Mouse (Mus musculus): ENCODE data around the gene Sprr2j-ps. TPM values are rescaled to one million over a fixed set of nuclear protein-coding genes. Genes with fewer than 3 reads are reported as not detected.

Gene Sprr2j-ps
- not detected for total RNA-seq (2023)

DNA sequence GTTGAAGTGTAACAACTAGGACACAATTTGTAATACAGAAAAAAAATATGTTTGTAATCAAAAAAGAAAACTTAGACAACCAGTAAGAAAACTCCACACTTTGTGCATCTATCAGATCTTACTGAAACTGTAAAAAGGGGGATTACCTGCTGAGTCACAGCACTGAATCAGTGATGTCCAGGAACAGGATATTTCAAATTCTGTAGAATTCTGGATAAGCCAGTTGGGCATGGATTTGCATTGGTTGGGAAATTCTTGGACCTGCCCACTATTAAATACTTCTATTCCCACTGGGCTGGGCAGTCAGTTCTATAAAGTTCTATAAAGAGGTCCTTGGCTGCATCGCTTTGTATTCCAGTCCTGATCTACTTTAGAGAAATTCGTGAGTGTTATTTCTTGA is at the start of gene Sprr2j-ps:
Gene Sprr2j-ps (plus strand): TSS at position 301 of the 400 bp plus-strand sequence.

DNA sequence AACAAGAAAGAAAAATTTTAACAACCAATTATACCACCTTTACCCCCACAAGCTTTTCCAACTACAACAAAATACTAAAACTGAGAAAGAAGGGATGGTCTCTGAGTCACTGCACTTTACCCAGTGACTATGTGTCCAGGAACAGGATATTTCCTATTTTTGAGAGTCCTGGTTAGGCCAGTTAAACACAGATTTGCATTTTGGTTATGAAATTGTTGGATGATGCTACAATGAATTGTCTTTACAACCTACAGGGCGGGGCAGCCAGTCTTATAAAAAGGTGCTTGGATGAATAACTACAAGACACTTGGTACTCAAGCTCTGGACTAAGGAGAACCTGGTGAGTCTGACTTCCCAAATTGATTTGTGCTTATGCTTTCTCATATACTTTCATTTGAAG is 32.5 kb upstream of the Sprr2j-ps start, which contains the start of gene Sprr2h:
Gene Sprr2h (plus strand): TSS at position 301 of the 400 bp plus-strand sequence.

DNA sequence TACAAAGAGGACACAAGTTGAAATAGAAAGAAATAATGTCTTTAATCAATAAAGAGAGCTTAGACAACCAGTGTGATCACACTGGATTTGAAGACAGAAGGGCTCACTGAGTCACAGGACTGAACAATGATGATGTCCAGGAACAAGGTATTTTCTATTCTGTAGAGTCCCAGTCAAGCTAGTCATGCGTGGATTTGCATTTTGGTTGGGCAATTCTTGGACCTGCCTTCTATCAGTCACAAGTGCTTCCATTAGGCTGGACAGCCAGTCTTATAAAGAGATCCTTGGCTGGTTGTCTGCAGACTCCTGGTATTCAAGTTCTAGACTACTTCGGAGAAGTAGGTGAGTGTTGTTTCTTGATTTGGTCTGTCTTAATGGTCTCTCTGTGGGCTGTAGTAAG is 10.2 kb upstream of the Sprr2j-ps start, which contains the start of gene Sprr2i:
Gene Sprr2i (plus strand): TSS at position 301 of the 400 bp plus-strand sequence.

DNA sequence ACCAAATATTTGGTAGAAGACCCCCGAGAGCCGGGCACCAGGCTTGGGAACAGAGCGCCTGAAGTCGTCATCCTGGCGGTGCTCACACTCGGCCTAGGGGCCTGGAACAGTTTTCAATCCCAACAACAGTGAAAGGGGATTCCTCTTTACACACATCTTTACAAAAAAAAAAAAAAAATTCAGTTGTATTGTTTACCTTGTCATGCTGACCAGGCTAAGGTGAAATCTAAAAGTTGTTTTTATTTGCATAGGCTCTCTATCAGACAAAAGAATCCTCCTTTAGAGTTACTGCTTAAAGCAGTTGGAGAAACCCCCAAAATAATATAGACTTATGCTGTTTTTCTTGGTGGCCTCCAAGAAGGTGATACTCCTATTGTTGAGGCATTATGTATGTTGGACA is 11.4 kb downstream of the Sprr2j-ps start, which contains the start of gene Gm9774:
Gene Gm9774 (minus strand): TSS at position 101 of the 400 bp plus-strand sequence.

DNA sequence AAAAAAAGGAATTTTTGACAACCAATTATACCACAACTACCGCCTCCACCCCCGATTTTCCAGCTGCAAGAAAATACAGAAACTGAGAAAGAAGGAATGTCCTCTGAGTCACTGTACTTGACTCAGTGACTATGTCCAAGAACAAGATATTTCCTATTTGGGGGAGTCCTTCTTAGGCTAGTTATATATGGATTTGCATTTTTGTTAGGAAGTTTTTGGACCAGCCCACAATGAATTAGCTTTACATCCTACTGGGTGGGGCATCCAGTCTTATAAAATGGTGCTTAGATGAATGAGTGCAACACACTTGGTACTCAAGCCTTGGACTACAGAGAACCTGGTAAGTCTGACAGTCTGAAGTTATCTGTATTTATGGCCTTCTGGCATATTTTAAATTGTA is 14.4 kb downstream of the Sprr2j-ps start, which contains the start of gene Sprr2k:
Gene Sprr2k (plus strand): TSS at position 301 of the 400 bp plus-strand sequence.

DNA sequence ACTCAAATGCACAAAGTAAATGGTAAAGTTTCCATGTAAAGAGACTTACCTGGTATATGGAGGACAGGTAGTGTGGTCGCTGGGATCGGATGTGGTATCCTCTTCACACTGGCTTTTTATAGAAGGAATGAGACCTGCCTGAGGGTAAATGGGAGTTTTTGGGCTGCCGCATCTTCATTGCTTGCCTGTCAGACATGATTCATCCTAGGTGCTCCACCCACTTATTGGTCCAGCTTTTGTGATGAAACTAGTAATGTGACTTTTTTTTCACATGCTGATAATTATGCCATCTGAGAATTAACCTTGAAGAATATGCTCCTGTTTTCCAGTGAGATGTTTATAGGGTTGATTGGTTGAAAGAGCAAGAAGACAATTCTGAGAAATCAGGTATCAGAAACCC is 20.8 kb downstream of the Sprr2j-ps start, which contains the start of gene Sprr1b:
Gene Sprr1b (minus strand): TSS at position 101 of the 400 bp plus-strand sequence.

DNA sequence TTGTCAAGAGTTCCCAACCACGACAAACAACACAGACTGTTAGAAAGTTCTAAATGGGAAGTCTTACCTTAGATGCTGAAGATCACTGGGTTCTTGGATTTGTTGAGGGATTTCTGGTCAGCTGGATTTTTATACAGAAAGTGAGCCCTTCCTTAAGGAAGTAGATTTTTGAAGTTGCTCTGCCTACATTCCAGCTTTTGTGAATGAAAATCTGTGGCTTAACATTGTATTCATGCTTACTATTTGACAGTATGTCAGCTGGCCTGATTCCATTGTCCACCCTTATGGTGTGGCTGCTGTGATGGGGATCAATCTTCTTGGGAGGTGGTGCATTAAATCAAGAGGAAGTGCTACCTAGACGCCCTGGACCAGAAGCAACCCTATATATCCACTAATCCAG is 40.7 kb downstream of the Sprr2j-ps start, which contains the start of gene Sprr3:
Gene Sprr3 (minus strand): TSS at position 101 of the 400 bp plus-strand sequence.

Other genes starting within 250 kb of the Sprr2j-ps start
- gene Sprr2a1, start 202.3 kb upstream of the Sprr2j-ps start, total RNA-seq (2023) = not detected
- gene Sprr2a2, start 202.2 kb upstream of the Sprr2j-ps start, total RNA-seq (2023) = not detected
- gene Sprr2a3, start 132.7 kb upstream of the Sprr2j-ps start, total RNA-seq (2023) = not detected
- not detected for gene Sprr2b, start 101.5 kb upstream of the Sprr2j-ps start, total RNA-seq (2023)
- not detected for gene Sprr2d, start 78.9 kb upstream of the Sprr2j-ps start, total RNA-seq (2023)
- gene Sprr2e, start 65.9 kb upstream of the Sprr2j-ps start, total RNA-seq (2023) = not detected
- gene Sprr2f, start 52.9 kb upstream of the Sprr2j-ps start, total RNA-seq (2023) = not detected
- gene Sprr2h, start 32.4 kb upstream of the Sprr2j-ps start, total RNA-seq (2023) = not detected
- not detected for gene Sprr2i, start 10.1 kb upstream of the Sprr2j-ps start, total RNA-seq (2023)
- gene Gm9774, start 11.3 kb downstream of the Sprr2j-ps start, total RNA-seq (2023) = 1 to 10 TPM in 1 of 2 experiments, under 1 TPM in 1; 0.86 to 2.0 TPM
- not detected for gene Sprr2k, start 14.5 kb downstream of the Sprr2j-ps start, total RNA-seq (2023)
- not detected for gene Sprr1b, start 20.7 kb downstream of the Sprr2j-ps start, total RNA-seq (2023)
- not detected for gene Sprr3, start 40.6 kb downstream of the Sprr2j-ps start, total RNA-seq (2023)
- gene Sprr1a, start 67.8 kb downstream of the Sprr2j-ps start, total RNA-seq (2023) = not detected
- not detected for gene Sprr4, start 82.4 kb downstream of the Sprr2j-ps start, total RNA-seq (2023)
- gene 2310046K23Rik, start 116.4 kb downstream of the Sprr2j-ps start, total RNA-seq (2023) = not detected
- gene Ivl, start 155.7 kb downstream of the Sprr2j-ps start, total RNA-seq (2023) = not detected
- gene Smcp, start 170.9 kb downstream of the Sprr2j-ps start, total RNA-seq (2023) = not detected
- not detected for gene 2210017I01Rik, start 189.4 kb downstream of the Sprr2j-ps start, total RNA-seq (2023)
- not detected for gene Lce6a, start 203.6 kb downstream of the Sprr2j-ps start, total RNA-seq (2023)
- not detected for gene Lce1a1, start 230.2 kb downstream of the Sprr2j-ps start, total RNA-seq (2023)
- not detected for gene Lce1b, start 238.8 kb downstream of the Sprr2j-ps start, total RNA-seq (2023)